Mouse (Mus musculus) embryonic facial prominence, embryonic 10.5 days (tissue): ENCODE results near the gene Sgo1. TPM values are rescaled to one million over a fixed set of nuclear protein-coding genes. Genes with fewer than 3 reads are reported as not detected.
"Not testable (repeated sequence)": the region's sequence is repeated elsewhere in the genome, so short reads cannot be mapped to it uniquely, and the experiment has no call there.

Source experiments
- DNase-seq: peaks from one replicate; pipeline ENCODE4 v3.0.0-alpha.2; 2017; ENCODE audit warnings: low spot score
- H3K27ac ChIP-seq: fragments of 300-500 bp; sonication (generic); replicated peaks from 2 replicates; pipeline ENCODE4 v1.5.1; 2016; ENCODE audit warnings: mild to moderate bottlenecking
- H3K27me3 ChIP-seq: fragments of 300-500 bp; sonication (generic); replicated peaks from 2 replicates; pipeline ENCODE4 v1.6.1; 2016; ENCODE audit warnings: low read depth, mild to moderate bottlenecking; ENCODE audit not compliant: poor library complexity, severe bottlenecking
- H3K36me3 ChIP-seq: fragments of 300-500 bp; sonication (generic); replicated peaks from 2 replicates; pipeline ENCODE4 v1.6.1; 2016; ENCODE audit warnings: mild to moderate bottlenecking, moderate library complexity
- H3K4me1 ChIP-seq: fragments of 300-500 bp; sonication (generic); 2 replicates; pipeline ENCODE4 v1.6.1; 2016
- H3K4me3 ChIP-seq: fragments of 300-500 bp; sonication (generic); 2 replicates; pipeline ENCODE4 v1.5.1; 2016; ENCODE audit warnings: mild to moderate bottlenecking, moderate library complexity
- H3K9me3 ChIP-seq: fragments of 300-500 bp; sonication (generic); 2 replicates; pipeline ENCODE4 v1.6.1; 2016; ENCODE audit warnings: mild to moderate bottlenecking
- WGBS: fragments of 180-500 bp; shearing (Covaris S2); methylation state at CpG from one replicate; pipeline ENCODE4 v1.1.7; 2016; 5-methylcytosine and 5-hydroxymethylcytosine counted together
- polyA plus RNA-seq: library from polyadenylated mRNA; unstranded; fragments of >200 nt; fragmentation: Nextera tagmentation; extraction: Ambion mirVana; gene quantifications from 2 replicates; pipeline ENCODE4 v1.2.1, GENCODE M21; 2016

The Sgo1 gene
- 42.0 and 43.2 TPM in 2 replicates for polyA plus RNA-seq

GRCm38 (mm10) chr17:53688877-53689802, at the start of gene Sgo1:
Sgo1 (minus strand) TSS chr17:53689333.
- Histone ChIP-seq H3K36me3 (peaks cover 34% of the 10 kb centered on the region), H3K27me3 (no peaks in the 10 kb centered on the region), H3K4me1 (peaks cover 18% of the 10 kb centered on the region), H3K9me3 (no peaks in the 10 kb centered on the region), H3K27ac (peak within 1 kb of the TSS; percentile 95), H3K4me3 (peak within 1 kb of the TSS; percentile 75)
- under 1% methylated on average over 78 of the region's 78 CpGs for WGBS
- DNase-seq, result peak; percentile 99

DNA sequence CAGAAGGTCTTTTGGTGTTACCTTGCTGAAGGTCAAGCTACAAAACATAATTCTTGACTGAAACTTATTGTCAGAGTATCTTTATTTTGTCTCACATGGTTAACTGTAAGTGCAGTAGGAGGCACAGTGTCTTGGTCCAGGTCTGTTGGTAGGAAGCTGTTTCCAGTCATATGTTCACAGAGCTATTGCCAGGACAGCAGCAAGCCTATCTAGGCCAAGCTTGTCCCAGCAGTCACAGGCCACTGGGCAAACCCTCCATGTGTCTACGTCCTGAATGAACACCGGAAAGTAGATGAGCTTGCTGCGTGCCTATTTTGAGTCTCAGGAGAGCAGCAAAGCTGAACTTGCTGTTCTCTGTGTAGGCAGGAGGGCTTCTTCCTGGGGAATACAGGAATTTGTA, 29.8 kb upstream of the Sgo1 start:
- not testable (repeated sequence) for H3K4me1 ChIP-seq, H3K27ac ChIP-seq, H3K27me3 ChIP-seq, H3K9me3 ChIP-seq, H3K36me3 ChIP-seq, H3K4me3 ChIP-seq, DNase-seq
- WGBS, result 93% methylated on average over 3 of the region's 3 CpGs

GRCm38 (mm10) chr17:53718474-53718873, 29.3 kb upstream of the Sgo1 start:
- WGBS, result 81% methylated on average over 1 of the region's 1 CpGs
- H3K4me3 ChIP-seq, result no peak overlapping the region
- H3K27me3 ChIP-seq, result no peaks in the 10 kb centered on the region
- H3K36me3 ChIP-seq, result no peaks in the 10 kb centered on the region
- H3K4me1 ChIP-seq, result no peaks in the 10 kb centered on the region
- H3K27ac ChIP-seq, result no peak overlapping the region
- H3K9me3 ChIP-seq, result no peaks in the 10 kb centered on the region
- no peak for DNase-seq

GRCm38 (mm10) chr17:53715161-53715560, 26.0 kb upstream of the Sgo1 start:
- not testable (repeated sequence) for DNase-seq, H3K9me3 ChIP-seq, H3K4me1 ChIP-seq, H3K4me3 ChIP-seq, H3K27me3 ChIP-seq, H3K27ac ChIP-seq, H3K36me3 ChIP-seq
- 64% methylated on average over 1 of the region's 1 CpGs for WGBS

DNA sequence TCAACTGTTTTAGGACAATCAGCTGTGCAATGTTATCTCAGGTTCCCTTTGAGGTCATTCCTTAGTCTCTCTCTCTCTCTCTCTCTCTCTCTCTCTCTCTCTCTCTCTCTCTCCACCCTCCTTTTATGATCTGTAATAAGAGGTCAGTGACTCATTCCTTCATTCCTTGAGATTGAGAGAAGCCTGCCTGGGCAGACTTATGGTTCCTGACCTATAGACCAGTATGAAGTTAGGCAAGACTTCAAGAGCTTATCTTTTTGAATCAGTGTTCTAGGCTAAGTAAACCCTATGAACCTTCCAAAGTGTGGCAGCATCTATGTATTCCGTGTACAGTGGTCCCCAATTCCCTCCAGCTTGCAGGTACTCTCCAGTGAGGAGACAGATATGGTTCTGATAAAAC, 25.3 kb upstream of the Sgo1 start:
- no peaks in the 10 kb centered on the region for H3K4me1 ChIP-seq
- WGBS, result 55% methylated on average over 1 of the region's 1 CpGs
- H3K27me3 ChIP-seq, result no peaks in the 10 kb centered on the region
- DNase-seq, result no peak
- no peaks in the 10 kb centered on the region for H3K36me3 ChIP-seq
- H3K4me3 ChIP-seq, result no peak overlapping the region
- no peaks in the 10 kb centered on the region for H3K9me3 ChIP-seq
- no peak overlapping the region for H3K27ac ChIP-seq

DNA sequence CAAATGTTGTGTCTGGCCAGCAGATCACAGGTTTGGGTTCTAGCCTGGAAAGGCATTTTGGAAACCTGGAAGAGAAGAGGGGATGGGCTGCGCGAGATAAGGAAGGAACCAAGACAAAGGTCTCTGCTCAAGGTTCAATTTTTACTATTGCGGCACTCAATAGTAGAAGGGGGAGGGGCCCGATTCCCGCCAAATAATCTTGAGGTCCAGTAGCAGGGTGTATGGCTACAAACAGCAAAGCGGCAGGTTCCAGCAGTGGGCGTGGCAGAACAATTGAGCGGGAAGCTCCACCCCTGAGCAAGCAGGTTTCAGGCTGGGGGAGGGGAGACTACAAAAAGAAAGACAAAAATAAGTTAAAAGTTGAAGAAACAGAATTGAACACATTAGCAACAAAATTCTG, 8.4 kb upstream of the Sgo1 start:
- H3K9me3 ChIP-seq, DNase-seq, H3K36me3 ChIP-seq, H3K4me1 ChIP-seq, H3K27me3 ChIP-seq, H3K27ac ChIP-seq, H3K4me3 ChIP-seq: not testable (repeated sequence)
- 92% methylated on average over 8 of the region's 8 CpGs for WGBS

- peaks cover 5% of the 10 kb centered on the region for H3K4me1 ChIP-seq
- no peak overlapping the region for H3K4me3 ChIP-seq
- no peaks in the 10 kb centered on the region for H3K27me3 ChIP-seq
- 84% methylated on average over 2 of the region's 2 CpGs for WGBS
- no peaks in the 10 kb centered on the region for H3K36me3 ChIP-seq
- DNase-seq, result no peak
- no peak overlapping the region for H3K27ac ChIP-seq
- H3K9me3 ChIP-seq, result no peaks in the 10 kb centered on the region
These were observed 4.9 kb upstream of the Sgo1 start for GRCm38 (mm10) chr17:53694039-53694438.

GRCm38 (mm10) chr17:53689946-53690345, 813 bp upstream of the Sgo1 start:
- no peaks in the 10 kb centered on the region for H3K9me3 ChIP-seq
- peak overlapping the region; percentile 75 for H3K4me3 ChIP-seq
- H3K36me3 ChIP-seq, result peaks cover 26% of the 10 kb centered on the region
- peak overlapping the region; percentile 95 for H3K27ac ChIP-seq
- 28% methylated on average over 7 of the region's 7 CpGs for WGBS
- H3K4me1 ChIP-seq, result peaks cover 18% of the 10 kb centered on the region
- no peaks in the 10 kb centered on the region for H3K27me3 ChIP-seq
- no peak for DNase-seq

GRCm38 (mm10) chr17:53688321-53688720, 812 bp downstream of the Sgo1 start:
- whole genome bisulfite sequencing, result 19% methylated on average over 1 of the region's 1 CpGs

GRCm38 (mm10) chr17:53678716-53679115, 10.4 kb downstream of the Sgo1 start:
- no peak for DNase-seq
- no peak overlapping the region for H3K27ac ChIP-seq
- no peaks in the 10 kb centered on the region for H3K27me3 ChIP-seq
- no peaks in the 10 kb centered on the region for H3K4me1 ChIP-seq
- no peak overlapping the region for H3K4me3 ChIP-seq
- H3K9me3 ChIP-seq, result no peaks in the 10 kb centered on the region
- peaks cover 98% of the 10 kb centered on the region for H3K36me3 ChIP-seq
- WGBS, result 86% methylated on average over 8 of the region's 8 CpGs

More at GRCm38 (mm10) chr17:53688321-53688720, 812 bp downstream of the Sgo1 start:
- peaks cover 42% of the 10 kb centered on the region for H3K36me3 ChIP-seq
- no peak for DNase-seq
- no peaks in the 10 kb centered on the region for H3K9me3 ChIP-seq
- H3K4me3 ChIP-seq, result peak overlapping the region; percentile 75
- H3K27ac ChIP-seq, result peak overlapping the region; percentile 95
- no peaks in the 10 kb centered on the region for H3K27me3 ChIP-seq
- peaks cover 18% of the 10 kb centered on the region for H3K4me1 ChIP-seq

- no peak for DNase-seq
- Histone ChIP-seq H3K4me1 (no peaks in the 10 kb centered on the region), H3K27ac (no peak overlapping the region), H3K4me3 (no peak overlapping the region), H3K27me3 (no peaks in the 10 kb centered on the region), H3K9me3 (no peaks in the 10 kb centered on the region), H3K36me3 (peaks cover 78% of the 10 kb centered on the region)
- WGBS, result 87% methylated on average over 8 of the region's 8 CpGs
These were observed 18.7 kb downstream of the Sgo1 start for GRCm38 (mm10) chr17:53670453-53670852.

GRCm38 (mm10) chr17:53664703-53665382, 24.3 kb downstream of the Sgo1 start:
- Histone ChIP-seq H3K36me3 (peaks cover 28% of the 10 kb centered on the region), H3K27ac (no peak overlapping the region), H3K4me1 (no peaks in the 10 kb centered on the region), H3K27me3 (no peaks in the 10 kb centered on the region), H3K4me3 (no peak overlapping the region), H3K9me3 (no peaks in the 10 kb centered on the region)
- no peak for DNase-seq
- 74% methylated on average over 2 of the region's 2 CpGs for WGBS

- no peak for DNase-seq
- H3K9me3 ChIP-seq, result no peaks in the 10 kb centered on the region
- no peaks in the 10 kb centered on the region for H3K27me3 ChIP-seq
- 88% methylated on average over 3 of the region's 3 CpGs for WGBS
- H3K27ac ChIP-seq, result no peak overlapping the region
- no peaks in the 10 kb centered on the region for H3K4me1 ChIP-seq
- no peak overlapping the region for H3K4me3 ChIP-seq
- peaks cover 22% of the 10 kb centered on the region for H3K36me3 ChIP-seq
These were observed 24.9 kb downstream of the Sgo1 start for GRCm38 (mm10) chr17:53664267-53664666.
